ENCODE assay signal across 27 mouse cellular contexts in genomic region chr4:128499980-128500379, GRCm38 (mm10).
DNase-seq lines count a peak whose midpoint lies in the region; ATAC-seq and TF ChIP-seq lines count a peak whose summit lies in the region.
"Had no signal": no experiment of that assay in that cellular context is flagged by ENCODE, and none has a peak within 500 bp of the region (broad histone marks: within the 10 kb centered on the region; RNA-seq: fewer than 3 reads in every experiment).

No protein-coding gene starts in this region.

- H3K27me3 ChIP-seq in hindbrain, embryonic 13.5 days = no peaks in the 10 kb centered on the region
- no peaks in the 10 kb centered on the region for H3K27me3 ChIP-seq in hindbrain, embryonic 10.5 days (ENCODE audit: insufficient read depth, poor library complexity, severe bottlenecking)
- H3K27me3 ChIP-seq in lung, embryonic 14.5 days (ENCODE audit: insufficient read depth, low read length) = no peaks in the 10 kb centered on the region
- H3K27me3 ChIP-seq in Patski = peaks cover 3% of the 10 kb centered on the region
- H3K27me3 ChIP-seq: embryonic facial prominence, embryonic 13.5 days; forebrain, embryonic 15.5 days; heart, embryonic 12.5 days; liver, embryonic 13.5 days had no signal

- POLR2A ChIA-PET in Patski (lab: Charles Lee) = interaction anchor here (0.5 kb wide), 1 partner anchor 33 kb away, joined by 5 read pairs; no protein-coding TSS in a partner anchor

- H3K4me3 ChIP-seq in hindbrain, embryonic 13.5 days = no peak overlapping the region
- no peak overlapping the region for H3K4me3 ChIP-seq in hindbrain, embryonic 10.5 days
- no peak overlapping the region for H3K4me3 ChIP-seq in lung, embryonic 14.5 days (ENCODE audit: low read depth, low read length)
- H3K4me3 ChIP-seq: embryonic facial prominence, embryonic 13.5 days; erythroblast, embryonic 14.5 days; forebrain, embryonic 15.5 days; heart, embryonic 12.5 days; liver, embryonic 13.5 days; myocyte had no signal

- in situ Hi-C loops in Patski (cut with MboI; ENCODE audit: low pct_unique_long_range_greater_than_20kb) = loop anchor here (10.0 kb wide), 1 partner anchor 545 kb away; no protein-coding TSS in a partner anchor

- 0 out of 2 replicates have a peak overlapping the region, but pooled peaks have one; percentile 35 for H3K27ac ChIP-seq in hindbrain, embryonic 13.5 days
- H3K27ac ChIP-seq in hindbrain, embryonic 10.5 days = no peak overlapping the region
- H3K27ac ChIP-seq in lung, embryonic 14.5 days (ENCODE audit: low read depth) = no peak overlapping the region
- H3K27ac ChIP-seq: embryonic facial prominence, embryonic 13.5 days; forebrain, embryonic 15.5 days; liver, embryonic 13.5 days; macrophage had no signal

- TF ChIP-seq CTCF in lung, embryonic 14.5 days (IDR thresholded peaks at IDR 0.05; ENCODE audit: low read depth) = peak; percentile 18
- peak; percentile 29 for TF ChIP-seq CTCF in Patski (IDR thresholded peaks at IDR 0.05)

- no peaks in the 10 kb centered on the region for H3K4me1 ChIP-seq in hindbrain, embryonic 13.5 days (replicated peaks)
- 0 out of 2 replicates have a peak, but pooled peaks cover 3% of the 10 kb centered on the region for H3K4me1 ChIP-seq in hindbrain, embryonic 10.5 days (replicated peaks)
- H3K4me1 ChIP-seq in lung, embryonic 14.5 days (ENCODE audit: insufficient read depth) = no peaks in the 10 kb centered on the region
- H3K4me1 ChIP-seq: embryonic facial prominence, embryonic 13.5 days; forebrain, embryonic 15.5 days; heart, embryonic 12.5 days; liver, embryonic 13.5 days had no signal

- DNase-seq in hindbrain, embryonic 10.5 days (ENCODE audit: low spot score) = no peak
- peak; percentile 17 for DNase-seq in lung, embryonic 14.5 days
- DNase-seq in lung, postnatal 4 days = no peak
- DNase-seq in Patski (ENCODE audit: low read depth, low spot score) = no peak
- DNase-seq in brain, adult 2 months (ENCODE audit: low read depth, low spot score) = peak; percentile 36
- no peak for DNase-seq in adrenal gland, adult 2 months
- DNase-seq: adrenal gland, postnatal 14 days; cerebellum, adult 11 months; cerebellum, postnatal 10 days; gastrocnemius, postnatal 25 days; heart, adult 18-20 months; heart, postnatal 10 days; kidney, adult 8-10 months; kidney, postnatal 14 days; liver, embryonic 13.5 days; lung, adult 2 months; thymus, adult 18-20 months; thymus, postnatal 4 days had no signal

- no peaks in the 10 kb centered on the region for H3K9me3 ChIP-seq in hindbrain, embryonic 13.5 days
- H3K9me3 ChIP-seq in hindbrain, embryonic 10.5 days = no peaks in the 10 kb centered on the region
- no peaks in the 10 kb centered on the region for H3K9me3 ChIP-seq in lung, embryonic 14.5 days (ENCODE audit: low read depth, low read length)
- H3K9me3 ChIP-seq: embryonic facial prominence, embryonic 13.5 days; forebrain, embryonic 15.5 days; heart, embryonic 12.5 days; liver, embryonic 13.5 days had no signal

- no peak overlapping the region for H3K4me2 ChIP-seq in hindbrain, embryonic 13.5 days
- H3K4me2 ChIP-seq in lung, embryonic 14.5 days = no peak overlapping the region
- H3K4me2 ChIP-seq: embryonic facial prominence, embryonic 13.5 days; forebrain, embryonic 15.5 days; heart, embryonic 12.5 days; liver, embryonic 13.5 days had no signal

- no peak for ATAC-seq in hindbrain, embryonic 13.5 days (ENCODE audit: low FRiP score)
- ATAC-seq in lung, embryonic 14.5 days (ENCODE audit: insufficient read depth) = no peak
- no peak for ATAC-seq in Patski
- ATAC-seq: activated CD4-positive, CD25-positive, alpha-beta regulatory T cell, adult 4 months; forebrain, embryonic 15.5 days; inflammation-experienced regulatory T-cells, adult 6 months had no signal

- H3K36me3 ChIP-seq in hindbrain, embryonic 13.5 days = peaks cover 39% of the 10 kb centered on the region
- H3K36me3 ChIP-seq in hindbrain, embryonic 10.5 days = no peaks in the 10 kb centered on the region
- H3K36me3 ChIP-seq in lung, embryonic 14.5 days (ENCODE audit: insufficient read depth) = no peaks in the 10 kb centered on the region
- H3K36me3 ChIP-seq: embryonic facial prominence, embryonic 13.5 days; heart, embryonic 12.5 days; liver, embryonic 13.5 days had no signal

- no peak overlapping the region for H3K9ac ChIP-seq in hindbrain, embryonic 13.5 days
- no peak overlapping the region for H3K9ac ChIP-seq in lung, embryonic 14.5 days
- H3K9ac ChIP-seq: embryonic facial prominence, embryonic 13.5 days; forebrain, embryonic 15.5 days; heart, embryonic 12.5 days; liver, embryonic 13.5 days had no signal

- CTCF ChIA-PET in Patski (lab: Charles Lee) = no interaction called here

- 74% methylated on average over 2 of the region's 2 CpGs for WGBS in hindbrain, embryonic 13.5 days
- WGBS in hindbrain, embryonic 10.5 days = 89% methylated on average over 2 of the region's 2 CpGs
- 56% methylated on average over 2 of the region's 2 CpGs for WGBS in lung, embryonic 14.5 days

Comparison
In these comparisons a context has a peak if more than half of its experiments do, and no peak if none do; other contexts are left out.
1. DNase-seq: peak in lung, embryonic 14.5 days (single experiment) and brain, adult 2 months (single experiment); none in hindbrain, embryonic 10.5 days (single experiment), lung, postnatal 4 days (0 of 2), Patski (single experiment) and adrenal gland, adult 2 months (single experiment).